Mouse (Mus musculus) NIH3T3 (cell line): ENCODE measurements around the gene Tcf12.

Experiments
- DNase-seq: peaks from one replicate; pipeline ENCODE4 v3.0.0-alpha.2; 2012; ENCODE audit warnings: low read depth

The Tcf12 gene

GRCm38 (mm10) chr9:71805646-71806421, 305.8 kb downstream of the Tcf12 start:
- DNase-seq = no peak

GRCm38 (mm10) chr9:71804116-71804515, 307.6 kb downstream of the Tcf12 start:
- DNase-seq = no peak

GRCm38 (mm10) chr9:71803281-71803680, 308.4 kb downstream of the Tcf12 start:
- no peak for DNase-seq

- DNase-seq = no peak
These were observed 312.1 kb downstream of the Tcf12 start for GRCm38 (mm10) chr9:71799598-71799997.

- peak; percentile 77 for DNase-seq
These were observed 313.5 kb downstream of the Tcf12 start for GRCm38 (mm10) chr9:71798176-71798575.
